Mouse (Mus musculus): ENCODE data around the gene Tmc2. TPM values are rescaled to one million over a fixed set of nuclear protein-coding genes. Genes with fewer than 3 reads are reported as not detected.

The Tmc2 gene
- polyA plus RNA-seq (2012) = not detected in 2 replicates

DNA sequence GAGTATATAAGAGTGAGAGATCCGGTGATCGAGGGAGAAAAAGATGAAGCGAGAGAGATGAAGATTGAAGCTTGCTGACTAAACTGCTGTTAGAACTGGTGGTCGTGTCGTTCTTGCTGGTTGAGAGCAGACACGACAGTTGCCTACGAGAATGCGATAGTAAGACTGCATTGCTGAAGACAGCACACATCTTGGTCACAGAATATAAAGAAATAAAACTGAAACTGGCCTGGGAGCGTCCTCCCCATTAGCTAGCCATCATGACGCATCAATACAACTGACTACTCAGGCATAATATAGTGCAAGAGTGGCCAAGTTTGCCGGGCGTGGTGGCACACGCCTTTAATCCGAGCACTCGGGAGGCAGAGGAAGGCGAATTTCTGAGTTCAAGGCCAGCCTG lies at the start of gene Tmc2:
Gene Tmc2, plus strand, starts transcription at position 301 of the 400 bp plus-strand sequence.
- TF ChIP-seq GATA1 (IDR thresholded peaks at IDR 0.05; ENCODE audit: low read length) = no peak

DNA sequence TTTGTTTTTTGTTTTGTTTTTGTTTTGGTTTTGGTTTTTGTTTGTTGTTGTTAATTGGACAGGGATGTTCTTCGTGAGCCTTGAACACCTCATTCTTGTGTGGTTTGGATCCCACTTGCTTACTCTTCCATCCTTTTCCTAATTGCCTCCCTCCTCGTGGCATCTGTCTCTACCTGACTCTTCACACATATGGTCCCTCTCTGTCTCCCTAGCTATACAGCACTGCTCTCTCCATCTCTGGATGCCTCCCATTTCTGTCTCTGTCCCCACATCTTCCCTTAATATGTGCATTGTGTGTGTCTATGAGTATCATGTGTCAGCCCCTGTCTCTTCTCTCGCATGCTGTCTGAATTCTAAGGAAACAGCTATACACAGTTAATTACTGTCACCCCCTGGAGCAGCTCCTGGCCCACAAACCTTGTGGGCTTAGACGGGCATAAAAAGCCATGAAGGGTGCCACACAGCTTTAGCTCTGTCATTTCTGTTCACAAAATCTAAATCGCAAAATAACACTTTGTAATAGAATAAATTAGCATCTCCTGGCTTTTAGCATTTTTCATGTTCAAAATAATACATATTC lies 48.8 kb upstream of the Tmc2 start:
- no peak for TF ChIP-seq GATA1 (IDR thresholded peaks at IDR 0.05; ENCODE audit: low read length)

DNA sequence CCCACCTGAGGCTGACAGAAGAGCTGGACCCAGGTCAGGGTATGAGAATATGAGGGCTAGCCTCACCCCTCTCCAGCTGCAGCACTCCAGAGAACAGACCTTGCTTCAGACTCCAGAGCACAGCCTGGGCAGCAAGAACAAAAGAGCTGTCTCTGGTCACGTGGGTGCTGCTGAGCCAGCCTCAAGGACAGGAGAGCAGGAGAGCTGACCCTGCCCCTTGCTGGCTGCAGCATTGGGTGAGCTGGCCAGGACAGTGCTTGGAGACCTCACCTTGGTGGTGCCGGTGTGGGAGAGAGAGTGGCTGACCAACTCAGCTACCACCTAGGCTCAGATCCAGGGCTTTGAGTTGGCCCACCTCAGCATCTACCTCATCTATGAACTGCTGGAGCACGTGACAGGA lies 39.8 kb upstream of the Tmc2 start:
- TF ChIP-seq GATA1 (IDR thresholded peaks at IDR 0.05; ENCODE audit: low read length) = no peak

DNA sequence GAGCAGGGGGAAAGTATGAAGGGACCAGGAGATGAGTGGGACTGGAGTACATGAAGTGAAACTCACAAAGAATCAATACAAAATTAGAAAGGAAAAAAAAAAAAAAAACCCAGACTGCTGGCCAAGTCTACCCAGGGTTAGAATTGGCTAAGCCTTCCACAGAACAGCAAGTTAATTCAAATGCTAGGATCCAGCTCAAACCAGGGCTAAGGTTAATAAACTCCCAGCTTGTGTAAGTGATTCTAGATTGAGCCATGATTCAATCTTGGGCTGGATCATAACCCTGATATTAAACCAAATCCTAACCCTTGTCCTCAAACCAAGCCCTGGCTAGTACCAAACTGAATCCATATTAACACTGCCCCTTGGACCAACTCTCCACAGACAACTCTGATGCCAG lies 39.1 kb upstream of the Tmc2 start:
- no peak for TF ChIP-seq GATA1 (IDR thresholded peaks at IDR 0.05; ENCODE audit: low read length)

DNA sequence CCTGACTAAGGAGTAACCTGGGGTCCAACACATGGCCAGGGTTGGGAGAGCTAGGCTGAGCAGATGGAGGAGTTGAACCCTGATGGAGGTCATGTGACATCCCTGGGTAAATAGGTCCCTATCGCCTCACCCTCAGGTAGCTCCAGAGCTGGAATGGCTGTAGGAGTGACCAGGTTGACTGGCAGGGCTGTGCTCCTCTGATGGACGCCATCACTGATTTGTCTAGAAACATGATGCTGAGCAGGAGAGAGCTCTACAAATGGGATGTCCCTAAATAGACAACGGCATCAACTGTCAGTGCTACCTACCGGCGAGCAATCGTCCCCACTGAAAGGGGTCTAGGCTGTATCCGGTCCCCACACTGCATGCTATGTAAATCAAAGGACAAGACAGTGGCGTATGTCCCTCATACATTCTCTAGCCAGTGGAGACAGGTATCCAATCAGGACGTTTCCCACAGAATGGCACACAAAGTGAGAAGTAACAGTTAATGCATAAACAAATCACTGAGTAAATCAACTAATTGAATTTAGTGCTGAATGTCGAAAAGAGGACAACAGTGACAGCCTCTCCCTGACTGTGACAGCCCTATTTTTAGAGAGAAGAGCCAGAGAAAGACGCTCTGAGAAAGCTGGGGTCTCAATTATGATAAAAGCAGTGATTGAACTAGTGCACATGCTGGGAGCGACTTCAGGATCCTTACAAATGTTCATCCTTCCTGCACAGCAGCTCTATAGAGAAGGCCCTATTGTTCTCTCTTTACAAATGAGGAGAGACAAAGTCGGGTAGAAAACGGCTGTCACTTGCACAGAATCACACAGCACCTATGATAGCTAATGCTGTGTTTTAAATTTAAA lies 37.5 kb upstream of the Tmc2 start:
- no peak for TF ChIP-seq GATA1 (IDR thresholded peaks at IDR 0.05; ENCODE audit: low read length)

DNA sequence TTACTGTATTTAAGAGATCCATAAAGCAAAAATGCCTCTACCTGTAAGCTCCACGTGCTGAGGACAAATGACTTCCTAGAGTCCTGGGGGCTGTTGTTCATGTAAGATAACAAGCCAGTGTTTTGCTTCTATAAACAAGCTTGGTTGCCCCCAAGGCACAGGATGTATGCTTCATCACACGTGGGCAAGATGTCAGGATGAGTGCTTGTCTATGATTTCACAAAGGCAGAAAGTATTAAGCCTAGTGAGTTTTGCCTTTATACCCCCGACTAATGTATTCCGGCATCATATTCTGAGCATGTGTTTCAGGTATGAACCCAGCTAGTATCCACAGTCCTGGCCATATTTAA lies 36.9 kb upstream of the Tmc2 start:
- TF ChIP-seq GATA1 (IDR thresholded peaks at IDR 0.05; ENCODE audit: low read length) = no peak

DNA sequence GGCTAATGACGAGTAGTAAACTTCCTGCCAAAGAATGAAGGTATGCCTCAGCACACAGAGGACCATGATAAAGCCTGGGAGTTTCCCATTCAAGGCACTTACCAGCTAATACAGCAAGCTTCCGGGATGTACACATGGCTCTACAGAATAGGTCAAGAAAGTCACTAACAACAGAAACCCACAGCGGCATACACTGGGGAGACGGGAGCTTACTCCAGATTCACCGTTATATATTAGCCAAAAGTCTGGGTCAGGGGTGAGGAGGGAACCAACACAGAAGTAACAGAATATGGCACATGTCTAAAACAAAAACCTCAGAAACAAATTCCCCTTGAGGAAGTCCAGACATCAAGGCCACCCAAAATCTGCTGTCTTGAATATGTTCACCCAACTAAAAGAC lies 32.3 kb upstream of the Tmc2 start:
- no peak for TF ChIP-seq GATA1 (IDR thresholded peaks at IDR 0.05; ENCODE audit: low read length)

DNA sequence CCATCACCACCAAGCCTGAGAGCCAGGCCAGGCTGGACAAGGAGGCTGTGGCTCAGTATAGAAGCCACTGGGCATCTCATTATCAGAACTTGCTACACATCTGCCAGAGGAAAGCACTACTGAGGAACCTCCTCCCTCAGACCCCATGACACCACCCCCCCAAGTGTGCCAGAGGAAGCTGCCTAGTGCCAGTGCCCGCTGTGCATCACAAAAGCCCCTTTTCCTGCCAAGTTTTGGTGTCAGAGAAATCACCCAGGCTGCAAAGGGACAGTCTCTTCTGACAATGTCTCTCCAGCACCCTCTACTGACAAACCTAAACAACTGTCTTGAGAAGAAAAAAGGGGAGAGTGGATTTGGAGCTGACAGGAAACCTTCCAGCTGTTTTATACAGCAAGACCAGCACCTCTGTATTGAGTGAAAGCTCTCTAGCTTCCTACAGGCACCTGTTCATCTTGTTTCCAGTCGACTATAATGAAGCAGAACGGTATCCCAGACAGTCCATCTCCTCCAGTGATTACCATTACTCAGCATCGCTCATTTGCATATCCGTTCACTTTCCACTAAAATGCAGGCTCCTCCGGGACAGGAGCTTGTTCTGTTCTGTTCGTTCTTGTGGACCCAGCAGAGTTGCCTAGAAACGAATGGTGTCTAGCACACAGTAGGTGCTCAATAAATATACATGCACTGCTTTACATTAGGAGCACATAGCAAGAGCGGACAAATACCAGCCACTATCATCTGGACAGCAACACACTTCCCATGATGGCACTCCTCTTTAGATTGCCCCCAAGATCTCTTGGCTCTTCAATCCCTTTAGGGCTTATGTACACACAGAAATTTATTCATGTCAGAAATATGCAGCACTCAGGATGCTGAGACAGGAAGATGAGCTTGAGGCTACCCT lies 28.4 kb upstream of the Tmc2 start:
- no peak for TF ChIP-seq GATA1 (IDR thresholded peaks at IDR 0.05; ENCODE audit: low read length)

DNA sequence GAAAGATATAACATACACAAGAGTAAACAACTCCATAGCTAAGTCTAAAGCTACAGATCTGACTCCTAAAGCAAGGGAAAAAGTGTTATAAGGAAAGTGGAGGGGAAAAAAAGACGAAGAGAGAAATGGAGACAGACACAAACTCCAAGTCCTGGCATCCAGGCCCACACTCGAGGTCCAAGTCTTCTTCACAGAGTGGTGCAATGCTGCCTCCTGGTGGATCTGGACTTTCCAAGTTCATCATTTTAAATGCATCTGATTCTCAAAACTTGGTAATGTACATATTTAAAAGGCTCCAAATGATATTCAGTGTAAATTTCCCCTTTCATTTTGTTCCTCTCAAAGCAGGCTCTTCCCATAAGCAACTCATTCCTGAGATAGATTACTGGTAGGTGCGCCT lies 27.1 kb upstream of the Tmc2 start:
- no peak for TF ChIP-seq GATA1 (IDR thresholded peaks at IDR 0.05; ENCODE audit: low read length)

DNA sequence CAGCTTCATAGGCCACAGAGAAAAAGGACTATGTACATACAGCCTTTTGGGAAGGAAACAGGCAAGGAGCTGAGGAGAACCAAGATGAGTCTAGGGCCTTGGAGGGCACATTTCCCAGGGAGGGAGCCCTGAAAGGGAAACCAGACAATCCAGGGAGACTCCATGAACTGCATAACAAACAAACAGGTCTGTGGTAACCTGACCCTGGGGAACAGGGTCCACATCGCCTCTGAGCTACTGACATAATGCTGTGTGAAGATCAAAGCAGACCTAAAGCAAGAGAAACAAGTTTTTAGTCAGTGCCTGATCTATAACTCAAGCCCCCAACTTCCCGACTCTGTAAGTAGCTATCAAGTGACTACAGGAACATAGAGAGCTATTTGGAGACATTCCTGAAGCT lies 23.3 kb upstream of the Tmc2 start:
- no peak for TF ChIP-seq GATA1 (IDR thresholded peaks at IDR 0.05; ENCODE audit: low read length)

DNA sequence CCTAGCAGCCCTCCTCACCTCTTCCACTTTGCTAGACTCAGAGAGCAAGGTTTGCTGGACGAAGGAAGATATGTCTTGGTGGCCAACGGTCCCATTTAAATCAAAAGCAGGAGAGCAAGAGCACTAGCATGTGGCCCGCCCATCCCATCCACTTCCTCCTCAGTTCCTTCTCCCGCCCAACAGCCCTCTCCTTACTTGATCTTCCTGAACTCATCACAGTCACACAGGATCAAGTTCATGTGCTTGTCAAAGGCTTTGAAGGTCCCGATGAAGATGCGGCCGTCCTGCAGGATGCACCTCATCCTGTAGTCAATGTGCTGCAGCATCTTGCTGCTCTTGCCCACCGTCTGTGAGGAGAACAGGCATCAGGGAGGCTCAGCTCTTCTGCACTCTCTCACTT lies 18.2 kb upstream of the Tmc2 start:
- TF ChIP-seq GATA1 (IDR thresholded peaks at IDR 0.05; ENCODE audit: low read length) = no peak

DNA sequence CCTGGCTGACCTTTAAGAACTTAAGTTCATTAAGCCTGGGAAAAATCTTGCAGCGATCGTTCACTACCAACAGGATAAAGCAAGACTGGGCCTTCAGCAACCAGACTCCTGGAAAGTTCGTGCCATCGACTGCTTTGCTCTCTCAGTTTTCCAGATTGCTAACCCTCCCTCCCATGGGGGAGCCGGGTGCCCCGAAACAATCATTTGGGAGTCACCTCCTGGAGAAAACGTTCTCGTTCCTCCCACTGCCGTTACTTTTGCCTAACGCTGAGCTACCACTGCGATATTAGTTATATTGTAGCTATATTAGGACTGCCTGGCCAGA lies 16.7 kb upstream of the Tmc2 start:
- TF ChIP-seq GATA1 (IDR thresholded peaks at IDR 0.05; ENCODE audit: low read length) = no peak

DNA sequence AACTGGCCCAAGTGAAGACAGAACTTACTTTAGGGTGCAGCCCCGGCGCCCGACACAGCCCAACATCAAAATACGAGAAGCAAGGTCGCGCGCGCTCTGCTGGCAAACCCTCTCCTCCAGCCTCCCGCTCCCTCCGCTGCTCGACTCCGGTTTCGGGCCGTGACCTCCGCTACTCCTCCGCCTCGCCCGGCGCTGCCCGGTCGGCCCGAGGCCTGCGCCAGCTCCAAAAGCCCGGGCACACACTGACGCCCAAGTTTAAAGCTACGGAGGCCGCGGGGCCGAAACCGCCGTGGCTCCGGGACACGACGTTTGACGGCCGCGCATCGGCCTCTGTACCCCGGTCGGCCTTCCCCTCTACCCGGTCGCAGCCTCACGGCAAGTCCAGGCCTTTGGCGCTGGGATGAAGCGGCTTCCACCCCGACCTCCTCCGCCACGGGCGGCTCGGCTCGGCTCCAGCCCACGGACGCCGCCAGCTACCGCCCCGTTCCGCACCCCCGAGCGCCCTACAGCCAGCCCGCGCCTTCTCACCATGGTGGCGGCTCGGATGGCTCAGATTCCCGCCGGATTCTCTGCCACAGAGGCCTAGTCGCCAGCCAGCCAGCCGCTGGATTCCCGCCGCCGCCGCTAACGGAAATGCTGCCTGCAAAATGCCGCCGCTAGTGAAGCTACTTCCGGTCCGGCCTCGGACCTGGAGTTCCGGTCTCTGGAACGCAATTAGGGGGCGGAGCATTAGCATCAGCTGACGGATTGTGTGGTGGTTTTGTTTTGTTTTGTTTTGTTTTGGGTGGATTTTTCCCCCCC lies 16.1 kb upstream of the Tmc2 start, which contains the start of gene Snrpb:
Gene Snrpb, minus strand, starts transcription at position 698 of the 801 bp plus-strand sequence.
- no peak for TF ChIP-seq GATA1 (IDR thresholded peaks at IDR 0.05; ENCODE audit: low read length)

DNA sequence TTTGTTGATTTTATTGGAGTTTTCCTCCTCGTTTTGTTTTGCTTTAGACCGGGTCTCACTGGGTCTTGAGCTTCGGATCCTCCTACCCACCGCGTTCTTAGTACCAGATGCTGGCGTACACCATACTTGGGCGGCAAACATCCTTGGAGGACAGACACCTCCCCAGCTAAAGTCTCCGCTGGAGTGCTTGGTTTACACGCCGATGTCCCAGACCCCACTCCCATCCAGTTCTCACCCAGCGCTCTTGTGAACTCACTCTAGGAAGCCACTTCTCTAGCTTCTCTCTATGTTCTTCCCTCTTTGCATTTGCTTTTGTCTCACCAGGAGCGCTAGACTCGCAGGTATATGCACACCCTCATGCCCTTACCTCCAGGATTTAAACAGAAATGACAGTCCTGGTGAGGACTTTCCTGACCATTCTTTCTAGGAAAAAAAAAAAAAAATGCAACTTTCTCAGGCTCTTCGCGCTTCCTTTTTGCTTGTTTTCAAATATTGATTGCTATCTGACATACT lies 15.4 kb upstream of the Tmc2 start:
- TF ChIP-seq GATA1 (IDR thresholded peaks at IDR 0.05; ENCODE audit: low read length) = no peak

DNA sequence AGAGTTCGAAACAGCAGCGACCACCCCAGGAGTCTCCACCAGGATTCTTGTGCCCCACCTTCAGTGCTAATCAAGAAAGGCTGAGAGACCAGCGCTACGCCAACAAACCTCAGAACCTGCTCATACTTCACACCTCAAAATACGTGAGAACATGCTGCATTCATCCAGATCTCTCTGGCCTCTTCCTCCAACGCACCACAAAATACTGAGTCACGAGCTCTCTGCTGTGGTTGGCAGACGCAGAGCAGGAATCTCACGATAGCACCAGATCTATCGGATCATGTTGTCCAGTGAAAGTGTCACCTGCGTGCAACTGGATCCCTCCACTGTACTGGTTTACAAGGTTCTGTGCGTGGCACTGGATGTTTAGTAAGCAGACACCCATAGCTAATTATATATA lies 6.6 kb upstream of the Tmc2 start:
- TF ChIP-seq GATA1 (IDR thresholded peaks at IDR 0.05; ENCODE audit: low read length) = no peak

Data from G1E-ER4 (cell line).